22 mouse cellular contexts compared by ENCODE assay signal in the genomic region with DNA sequence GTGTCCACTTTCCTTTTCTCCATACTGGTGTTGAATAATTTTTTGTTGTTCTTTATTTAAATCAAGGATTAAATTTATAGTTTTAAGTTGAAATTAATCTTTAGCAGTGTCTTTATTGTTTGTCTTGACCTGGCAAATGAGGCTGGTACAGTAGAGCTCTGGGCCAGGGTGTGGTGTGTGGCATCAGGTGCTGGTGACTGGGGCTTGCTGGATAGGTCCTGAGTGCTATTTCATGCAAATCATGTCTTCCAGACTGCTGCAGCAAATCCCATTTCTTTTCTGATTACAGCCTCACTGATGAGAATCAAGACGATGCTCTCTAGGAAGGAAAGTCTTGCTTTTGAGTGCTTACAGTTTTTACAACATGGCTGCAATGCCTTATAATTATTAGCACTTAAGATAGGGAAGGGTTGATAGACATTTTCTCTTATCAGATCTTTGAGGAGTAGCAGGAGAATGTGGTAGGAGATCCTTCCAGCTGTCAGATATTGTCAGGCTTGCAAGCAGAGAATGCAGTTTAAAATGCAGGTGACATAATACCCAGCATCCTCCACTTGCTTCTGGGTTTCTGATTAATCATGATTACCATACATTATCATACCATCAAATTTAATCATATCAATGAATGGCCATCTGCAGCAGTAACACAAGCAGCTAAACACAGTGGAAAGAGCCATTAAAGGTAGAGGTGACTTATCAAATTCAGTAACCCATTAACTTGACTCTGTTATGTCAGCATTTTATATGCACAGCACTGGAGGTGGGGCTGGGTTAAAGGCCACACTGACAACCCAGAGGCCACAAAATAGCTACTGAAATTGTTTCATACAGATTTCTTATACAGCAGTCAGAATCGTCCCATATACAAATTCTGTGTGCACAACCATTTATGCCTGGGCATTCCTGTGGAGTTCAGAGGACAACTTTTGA. TPM values are rescaled to one million over a fixed set of nuclear protein-coding genes. Genes with fewer than 3 reads are reported as not detected.
A peak's percentile ranks its signal among the peaks of the same experiment; 100 is the strongest.
DNase-seq lines count a peak whose midpoint lies in the region; ATAC-seq lines count a peak whose summit lies in the region.
"Had no signal": no experiment of that assay in that cellular context is flagged by ENCODE, and none has a peak within 500 bp of the region (broad histone marks: within the 10 kb centered on the region; RNA-seq: fewer than 3 reads in every experiment).

No protein-coding gene starts in this region.

- no peaks in the 10 kb centered on the region for H3K9me3 ChIP-seq in forebrain, embryonic 13.5 days (replicated peaks)
- no peaks in the 10 kb centered on the region for H3K9me3 ChIP-seq in forebrain, embryonic 11.5 days (ENCODE audit: control insufficient read depth, low read length)
- no peaks in the 10 kb centered on the region for H3K9me3 ChIP-seq in kidney, embryonic 14.5 days (ENCODE audit: control insufficient read depth, low read length)
- no peaks in the 10 kb centered on the region for H3K9me3 ChIP-seq in forebrain, embryonic 16.5 days (ENCODE audit: control insufficient read depth, low read length)
- H3K9me3 ChIP-seq: limb, embryonic 10.5 days; megakaryocyte, embryonic 14.5 days had no signal

- peak; percentile 27; the same call in 1 of the 2 replicates for ATAC-seq in forebrain, embryonic 13.5 days
- ATAC-seq in forebrain, embryonic 11.5 days (replicated peaks; ENCODE audit: low FRiP score) = no peak
- no peak for ATAC-seq in kidney, embryonic 14.5 days (ENCODE audit: low FRiP score, low TSS enrichment)
- ATAC-seq in forebrain, embryonic 16.5 days = peak; percentile 40; the same call in 1 of the 2 replicates
- ATAC-seq: CD4-positive, CD25-positive, alpha-beta regulatory T cell, adult 4 months; Patski had no signal

- DNase-seq in forebrain, embryonic 11.5 days (ENCODE audit: low spot score) = no peak
- DNase-seq in kidney, adult 9 months = peak; percentile 44
- peak; percentile 56 for DNase-seq in large intestine, adult 2 months (ENCODE audit: low read depth, low spot score)
- DNase-seq in gastrocnemius, adult 8-10 months (ENCODE audit: low spot score in 2 of 2) = no peak
- DNase-seq in adrenal gland, postnatal 10 days = no peak
- DNase-seq: adrenal gland, postnatal 14 days; cerebellum, adult 18-20 months; cerebellum, postnatal 25 days; embryo, embryonic 11 days; lung, adult 2 months; thymus, postnatal 36 days had no signal

- H3K4me2 ChIP-seq in forebrain, embryonic 13.5 days = no peak overlapping the region
- no peak overlapping the region for H3K4me2 ChIP-seq in forebrain, embryonic 11.5 days (ENCODE audit: low read depth, low read length, severe bottlenecking)
- H3K4me2 ChIP-seq in kidney, embryonic 14.5 days (replicated peaks; ENCODE audit: low read depth, low read length) = no peak overlapping the region
- no peak overlapping the region for H3K4me2 ChIP-seq in forebrain, embryonic 16.5 days (ENCODE audit: low read length)
- H3K4me2 ChIP-seq: liver, embryonic 11.5 days had no signal

- WGBS in forebrain, embryonic 13.5 days = 76% methylated on average over 2 of the region's 2 CpGs
- 82% methylated on average over 2 of the region's 2 CpGs for WGBS in forebrain, embryonic 11.5 days
- 95% methylated on average over 2 of the region's 2 CpGs for WGBS in kidney, embryonic 14.5 days
- WGBS in forebrain, embryonic 16.5 days = 81% methylated on average over 2 of the region's 2 CpGs
- WGBS in large intestine, adult 2 months = 47% methylated on average over 2 of the region's 2 CpGs

- H3K36me3 ChIP-seq in forebrain, embryonic 13.5 days (ENCODE audit: poor library complexity, severe bottlenecking) = peaks cover 25% of the 10 kb centered on the region
- peaks cover 4% of the 10 kb centered on the region; the same call in 1 of the 2 replicates for H3K36me3 ChIP-seq in forebrain, embryonic 11.5 days (ENCODE audit: control insufficient read depth, insufficient read depth, low read length)
- H3K36me3 ChIP-seq in kidney, embryonic 14.5 days (ENCODE audit: control insufficient read depth, insufficient read depth, low read length) = peaks cover 36% of the 10 kb centered on the region
- 0 out of 2 replicates have a peak, but pooled peaks cover 7% of the 10 kb centered on the region for H3K36me3 ChIP-seq in forebrain, embryonic 16.5 days (ENCODE audit: control insufficient read depth, insufficient read depth)

- no peak overlapping the region for H3K27ac ChIP-seq in forebrain, embryonic 13.5 days
- no peak overlapping the region for H3K27ac ChIP-seq in forebrain, embryonic 11.5 days (ENCODE audit: low read depth, low read length)
- no peak overlapping the region for H3K27ac ChIP-seq in kidney, embryonic 14.5 days (ENCODE audit: low read depth, low read length)
- no peak overlapping the region for H3K27ac ChIP-seq in forebrain, embryonic 16.5 days (ENCODE audit: low read length)
- H3K27ac ChIP-seq: kidney, postnatal 0 days; left cerebral cortex, adult 2 months; limb, embryonic 10.5 days had no signal

- H3K27me3 ChIP-seq in forebrain, embryonic 13.5 days = no peaks in the 10 kb centered on the region
- no peaks in the 10 kb centered on the region for H3K27me3 ChIP-seq in forebrain, embryonic 11.5 days (ENCODE audit: control insufficient read depth, insufficient read depth, low read length)
- H3K27me3 ChIP-seq in kidney, embryonic 14.5 days (ENCODE audit: control insufficient read depth, insufficient read depth, low read length) = no peaks in the 10 kb centered on the region
- no peaks in the 10 kb centered on the region for H3K27me3 ChIP-seq in forebrain, embryonic 16.5 days (replicated peaks; ENCODE audit: control insufficient read depth, insufficient read depth, low read length)
- H3K27me3 ChIP-seq: megakaryocyte, embryonic 14.5 days; Patski had no signal

- peaks cover 20% of the 10 kb centered on the region for H3K4me1 ChIP-seq in forebrain, embryonic 13.5 days
- no peaks in the 10 kb centered on the region for H3K4me1 ChIP-seq in forebrain, embryonic 11.5 days (replicated peaks; ENCODE audit: control insufficient read depth, insufficient read depth, low read length)
- no peaks in the 10 kb centered on the region for H3K4me1 ChIP-seq in kidney, embryonic 14.5 days (ENCODE audit: control insufficient read depth, insufficient read depth, low read length)
- no peaks in the 10 kb centered on the region for H3K4me1 ChIP-seq in forebrain, embryonic 16.5 days (replicated peaks; ENCODE audit: control insufficient read depth, insufficient read depth, low read length)
- H3K4me1 ChIP-seq: limb, embryonic 10.5 days had no signal

- no peak overlapping the region for H3K4me3 ChIP-seq in forebrain, embryonic 13.5 days
- no peak overlapping the region for H3K4me3 ChIP-seq in forebrain, embryonic 11.5 days (ENCODE audit: low read depth, low read length)
- H3K4me3 ChIP-seq in kidney, embryonic 14.5 days (ENCODE audit: low read length) = no peak overlapping the region
- no peak overlapping the region for H3K4me3 ChIP-seq in forebrain, embryonic 16.5 days (replicated peaks; ENCODE audit: low read length)
- H3K4me3 ChIP-seq: left cerebral cortex, adult 2 months; limb, embryonic 10.5 days; megakaryocyte, embryonic 14.5 days; myocyte had no signal

- H3K9ac ChIP-seq in forebrain, embryonic 13.5 days = no peak overlapping the region
- no peak overlapping the region for H3K9ac ChIP-seq in forebrain, embryonic 11.5 days (ENCODE audit: low read length)
- H3K9ac ChIP-seq in kidney, embryonic 14.5 days (ENCODE audit: low read depth, low read length) = no peak overlapping the region
- H3K9ac ChIP-seq in forebrain, embryonic 16.5 days (replicated peaks; ENCODE audit: low read depth, low read length) = no peak overlapping the region

RNA-seq across cellular contexts. Expression of gene Rbm33, which starts 56.8 kb away (rescaled TPM):
- polyA plus RNA-seq in forebrain, embryonic 13.5 days (2015; fragmentation: Nextera tagmentation; extraction: Ambion mirVana) = 20.5 and 21.1 TPM in 2 replicates
- 24.9 and 26.0 TPM in 2 replicates for polyA plus RNA-seq in forebrain, embryonic 11.5 days (2014; fragmentation: Nextera tagmentation; extraction: Ambion mirVana)
- polyA plus RNA-seq in kidney, embryonic 14.5 days (2014; fragmentation: Nextera tagmentation; extraction: Ambion mirVana) = 12.3 and 25.4 TPM in 2 replicates
- polyA plus RNA-seq in forebrain, embryonic 16.5 days (2015; fragmentation: Nextera tagmentation; extraction: Ambion mirVana) = 18.8 and 19.2 TPM in 2 replicates
- 11.5 and 17.2 TPM in 2 replicates for polyA plus RNA-seq in large intestine, adult 2 months (2012; rRNA removed)
- total RNA-seq in gastrocnemius, adult 8-10 months (2022) = 10 to 100 TPM; 37.3 to 42.9 (median 39.5) TPM
- 10 to 100 TPM; 46.8 to 52.7 TPM for total RNA-seq in adrenal gland, postnatal 10 days (2021)

Comparison
In these comparisons a context has a peak if more than half of its experiments do, and no peak if none do; other contexts are left out.
1. ATAC-seq: peak in forebrain, embryonic 13.5 days (single experiment) and forebrain, embryonic 16.5 days (single experiment); none in forebrain, embryonic 11.5 days (single experiment) and kidney, embryonic 14.5 days (single experiment).
2. DNase-seq: peak in kidney, adult 9 months (single experiment) and large intestine, adult 2 months (single experiment); none in forebrain, embryonic 11.5 days (single experiment), gastrocnemius, adult 8-10 months (0 of 2) and adrenal gland, postnatal 10 days (single experiment).